Mouse (Mus musculus): ENCODE data around the gene Usp11.

DNA sequence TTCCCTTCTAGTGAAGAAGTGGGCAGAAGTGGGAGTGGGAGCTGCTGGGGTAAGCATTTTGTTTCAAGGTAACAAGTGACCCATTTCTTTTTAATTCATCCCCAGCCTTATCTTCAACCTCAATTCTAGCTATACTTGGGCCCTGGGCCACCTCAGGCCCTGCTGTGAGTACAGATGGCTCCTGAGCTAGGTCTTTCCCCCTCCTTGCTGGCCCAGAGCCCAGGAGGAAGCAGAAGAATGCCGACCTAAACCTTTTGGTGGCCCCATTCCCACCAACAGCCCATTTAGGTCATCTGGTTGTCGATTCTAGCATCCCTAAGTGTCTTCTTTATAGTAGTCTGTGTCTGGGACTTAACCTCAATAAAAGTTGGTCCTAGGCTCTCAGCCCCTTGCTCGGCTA lies 12.1 kb upstream of the Usp11 start:
- TF ChIP-seq POLR2A (IDR thresholded peaks at IDR 0.05; ENCODE audit: insufficient read length, low read depth) (no peak), TCF3 (IDR thresholded peaks at IDR 0.05; ENCODE audit: insufficient read length, low read depth) (no peak)
